Comparison of ENCODE assay signal across 23 mouse cellular contexts in genomic region chr8:88325795-88326194, GRCm38 (mm10).
"Had no signal": no experiment of that assay in that cellular context is flagged by ENCODE, and none has a peak within 500 bp of the region (broad histone marks: within the 10 kb centered on the region; RNA-seq: fewer than 3 reads in every experiment).

No protein-coding gene starts in this region.

- H3K9me3 ChIP-seq: heart, embryonic 10.5 days; heart, embryonic 13.5 days; heart, embryonic 15.5 days; hindbrain, embryonic 10.5 days; hindbrain, embryonic 12.5 days; intestine, embryonic 15.5 days; limb, embryonic 13.5 days; limb, embryonic 15.5 days had no signal

- H3K4me1 ChIP-seq: heart, embryonic 15.5 days; hindbrain, embryonic 10.5 days; hindbrain, embryonic 12.5 days; intestine, embryonic 15.5 days; limb, embryonic 13.5 days; limb, embryonic 15.5 days had no signal

- H3K9ac ChIP-seq: heart, embryonic 13.5 days; heart, embryonic 15.5 days; hindbrain, embryonic 12.5 days; hindbrain, embryonic 14.5 days; intestine, embryonic 15.5 days; limb, embryonic 13.5 days; limb, embryonic 15.5 days had no signal

- H3K27ac ChIP-seq: gastrocnemius, adult 2 months; heart, embryonic 13.5 days; heart, embryonic 15.5 days; hindbrain, embryonic 10.5 days; hindbrain, embryonic 12.5 days; hindbrain, embryonic 14.5 days; intestine, embryonic 15.5 days; layer of hippocampus, adult 2 months; left cerebral cortex, adult 2 months; limb, embryonic 13.5 days; limb, embryonic 15.5 days had no signal

- H3K4me2 ChIP-seq: heart, embryonic 13.5 days; heart, embryonic 15.5 days; hindbrain, embryonic 12.5 days; hindbrain, embryonic 14.5 days; intestine, embryonic 15.5 days; limb, embryonic 13.5 days; limb, embryonic 15.5 days had no signal

- H3K4me3 ChIP-seq: gastrocnemius, adult 2 months; heart, embryonic 10.5 days; heart, embryonic 13.5 days; heart, embryonic 15.5 days; hindbrain, embryonic 10.5 days; hindbrain, embryonic 12.5 days; intestine, embryonic 15.5 days; layer of hippocampus, adult 2 months; left cerebral cortex, adult 2 months; limb, embryonic 13.5 days; limb, embryonic 15.5 days had no signal

- ATAC-seq: forebrain, embryonic 16.5 days; inflammation-experienced regulatory T-cells, adult 6 months; intestine, embryonic 15.5 days had no signal

- DNase-seq: gastrocnemius, postnatal 10 days; gastrocnemius, postnatal 25 days; heart, postnatal 14 days; heart, postnatal 36 days; kidney, adult 18-20 months; kidney, adult 8-10 months; kidney, postnatal 10 days; kidney, postnatal 25 days; kidney, postnatal 4 days had no signal

- H3K27me3 ChIP-seq: heart, embryonic 13.5 days; heart, embryonic 15.5 days; hindbrain, embryonic 12.5 days; intestine, embryonic 15.5 days; limb, embryonic 13.5 days; limb, embryonic 15.5 days had no signal
